Mouse (Mus musculus) myocyte (in vitro differentiated cells): ENCODE measurements around the gene Spert. TPM values are rescaled to one million over a fixed set of nuclear protein-coding genes. Genes with fewer than 3 reads are reported as not detected.

Source experiments
- H3K27me3 ChIP-seq: one replicate; pipeline ENCODE4 v1.6.1; 2011; ENCODE audit not compliant: control insufficient read depth, insufficient read depth, insufficient read length
- H3K36me3 ChIP-seq: one replicate; pipeline ENCODE4 v1.6.1; 2011; ENCODE audit not compliant: control insufficient read depth, insufficient read depth
- H3K4me2 ChIP-seq: one replicate; pipeline ENCODE4 v1.6.1; 2011; ENCODE audit warnings: low read depth, control low read depth
- H3K4me3 ChIP-seq: one replicate; pipeline ENCODE4 v1.5.1; 2011; ENCODE audit warnings: mild to moderate bottlenecking, control low read depth, moderate library complexity
- H3K79me2 ChIP-seq: one replicate; pipeline ENCODE4 v1.6.1; 2011; ENCODE audit not compliant: control insufficient read depth, insufficient read depth
- H3ac ChIP-seq: one replicate; pipeline ENCODE4 v1.6.1; 2011; ENCODE audit not compliant: control insufficient read depth, insufficient read length
- CEBPB ChIP-seq: IDR thresholded peaks from 2 replicates; pipeline ENCODE4 v1.6.1; 2011; ENCODE audit warnings: mild to moderate bottlenecking, moderate library complexity; ENCODE audit not compliant: poor library complexity, insufficient read depth, severe bottlenecking
- E2F4 ChIP-seq: IDR thresholded peaks from one replicate; pipeline ENCODE4 v1.6.1; 2011; ENCODE audit warnings: mild to moderate bottlenecking, control low read depth, moderate library complexity; ENCODE audit not compliant: insufficient read depth
- MAX ChIP-seq: IDR thresholded peaks from one replicate; pipeline ENCODE4 v1.6.1; 2011; ENCODE audit warnings: low read depth, mild to moderate bottlenecking, control low read depth
- MYOD1 ChIP-seq, 3 experiments: IDR thresholded peaks; one replicate each; pipeline ENCODE4 v1.6.1; 2011; ENCODE audit warnings: control low read depth in 2 of 3, low read depth in 2 of 3, mild to moderate bottlenecking in 2 of 3, moderate library complexity in 1 of 3; ENCODE audit not compliant: insufficient read length in 2 of 3, control insufficient read depth in 1 of 3
- MYOG ChIP-seq, 3 experiments: IDR thresholded peaks; one replicate each; pipeline ENCODE4 v1.6.1; 2011; ENCODE audit warnings: control low read depth in 2 of 3, low read depth in 2 of 3, mild to moderate bottlenecking in 2 of 3; ENCODE audit not compliant: insufficient read length in 2 of 3, control insufficient read depth in 1 of 3, insufficient read depth in 1 of 3
- POLR2A ChIP-seq: IDR thresholded peaks from one replicate; pipeline ENCODE4 v1.6.1; 2011; ENCODE audit warnings: low read depth, mild to moderate bottlenecking, control low read depth, moderate library complexity; ENCODE audit not compliant: insufficient read length
- POLR2AphosphoS2 ChIP-seq: IDR thresholded peaks from one replicate; pipeline ENCODE4 v1.6.1; 2011; ENCODE audit warnings: low read depth, control low read depth; ENCODE audit not compliant: insufficient read length
- REST ChIP-seq: IDR thresholded peaks from one replicate; pipeline ENCODE4 v1.6.1; 2011; ENCODE audit warnings: mild to moderate bottlenecking, control low read depth, moderate library complexity; ENCODE audit not compliant: insufficient read depth, insufficient read length
- SRF ChIP-seq: IDR thresholded peaks from one replicate; pipeline ENCODE4 v1.6.1; 2011; ENCODE audit warnings: low read depth; ENCODE audit not compliant: control insufficient read depth, insufficient read length
- TCF12 ChIP-seq: IDR thresholded peaks from one replicate; pipeline ENCODE4 v1.6.1; 2011; ENCODE audit warnings: mild to moderate bottlenecking, control low read depth; ENCODE audit not compliant: poor library complexity, insufficient read depth, severe bottlenecking
- TCF3 ChIP-seq: IDR thresholded peaks from one replicate; pipeline ENCODE4 v1.6.1; 2011; ENCODE audit warnings: low read depth, control low read depth; ENCODE audit not compliant: insufficient read length
- USF1 ChIP-seq: IDR thresholded peaks from one replicate; pipeline ENCODE4 v1.6.1; 2011; ENCODE audit warnings: low read depth, mild to moderate bottlenecking, control low read depth, moderate library complexity
- polyA plus RNA-seq: library from polyadenylated mRNA; unstranded; fragments of >200 nt; fragmentation: generic; extraction: Trizol; gene quantifications from one replicate; pipeline ENCODE4 v1.2.1, GENCODE M21; 2012; ENCODE audit warnings: missing spikeins

Spert gene
- polyA plus RNA-seq, 1 experiment, result not detected

DNA sequence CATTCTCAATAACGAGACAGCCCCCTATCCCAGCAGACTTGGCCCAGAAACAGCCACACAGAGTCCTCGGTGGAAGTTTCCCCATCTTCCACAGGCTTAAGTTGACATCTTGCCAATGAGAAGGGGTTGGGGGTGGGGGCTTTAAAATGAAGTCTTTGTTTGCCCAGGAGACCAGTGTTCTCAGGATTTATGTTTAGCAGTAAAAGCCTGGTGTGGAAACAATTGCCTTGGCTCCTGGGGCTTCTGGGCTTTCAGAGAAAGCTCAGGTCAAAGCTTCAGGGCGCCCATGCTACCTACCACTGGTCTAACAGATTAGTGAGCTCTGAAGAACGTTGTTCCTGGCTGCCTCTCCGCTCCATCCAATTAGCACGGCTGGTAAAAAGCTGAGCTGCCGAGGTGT, 43.2 kb upstream of the Spert start:
- Histone ChIP-seq H3K36me3 (no peaks in the 10 kb centered on the region), H3ac (no peak overlapping the region), H3K4me2 (peak overlapping the region; percentile 60), H3K4me3 (no peak overlapping the region), H3K79me2 (no peaks in the 10 kb centered on the region), H3K27me3 (peaks cover 7% of the 10 kb centered on the region)
- TF ChIP-seq CEBPB, result no peak
- no peak for TF ChIP-seq TCF12
- TF ChIP-seq SRF, result no peak

DNA sequence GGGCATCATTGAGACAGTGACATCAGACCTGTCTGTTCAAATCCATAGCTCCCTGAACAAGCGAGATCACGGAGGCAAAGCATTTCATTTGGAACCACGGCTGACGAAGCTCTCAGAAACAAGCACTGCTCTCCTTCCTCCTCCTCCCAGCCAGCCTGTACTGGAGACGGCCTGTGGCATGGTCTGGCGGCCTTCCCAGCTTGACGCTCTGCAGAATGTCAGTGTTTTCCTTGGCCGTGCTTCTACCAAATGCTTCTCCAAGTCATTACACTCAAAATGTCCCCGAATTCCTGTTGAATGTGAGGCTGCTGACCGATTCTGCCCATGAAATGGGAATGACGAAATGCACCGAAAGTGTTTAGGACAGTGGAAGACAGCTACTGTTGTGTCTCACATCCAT, 42.4 kb upstream of the Spert start:
- H3K27me3 ChIP-seq, result peaks cover 7% of the 10 kb centered on the region
- no peak overlapping the region for H3ac ChIP-seq
- H3K4me3 ChIP-seq, result no peak overlapping the region
- no peaks in the 10 kb centered on the region for H3K79me2 ChIP-seq
- TF ChIP-seq E2F4 (no peak), CEBPB (peak; percentile 44; the same call in 1 of the 2 replicates), USF1 (no peak), POLR2AphosphoS2 (no peak)
- peak overlapping the region; percentile 60 for H3K4me2 ChIP-seq
- H3K36me3 ChIP-seq, result no peaks in the 10 kb centered on the region

GRCm38 (mm10) chr14:75628870-75629269, 36.0 kb upstream of the Spert start:
- Histone ChIP-seq H3K4me3 (no peak overlapping the region), H3K27me3 (peaks cover 7% of the 10 kb centered on the region), H3ac (no peak overlapping the region), H3K4me2 (no peak overlapping the region), H3K79me2 (no peaks in the 10 kb centered on the region), H3K36me3 (no peaks in the 10 kb centered on the region)
- no peak for TF ChIP-seq CEBPB
- no peak for TF ChIP-seq REST
- no peak for TF ChIP-seq E2F4
- no peak for TF ChIP-seq MYOD1 (IDR thresholded peaks at IDR 0.05; ENCODE audit: control insufficient read depth in 1 of 3, insufficient read length in 2 of 3, low read depth in 2 of 3)
- no peak for TF ChIP-seq POLR2A
- no peak for TF ChIP-seq MYOG (IDR thresholded peaks at IDR 0.05; ENCODE audit: control insufficient read depth in 1 of 3, insufficient read depth in 1 of 3, insufficient read length in 2 of 3, low read depth in 2 of 3)
- no peak for TF ChIP-seq TCF12

GRCm38 (mm10) chr14:75622984-75623383, 30.1 kb upstream of the Spert start:
- Histone ChIP-seq H3K4me3 (no peak overlapping the region), H3K36me3 (no peaks in the 10 kb centered on the region), H3K79me2 (no peaks in the 10 kb centered on the region), H3K4me2 (no peak overlapping the region), H3K27me3 (peaks cover 26% of the 10 kb centered on the region), H3ac (no peak overlapping the region)
- TF ChIP-seq MAX (no peak), POLR2A (no peak), TCF3 (no peak), E2F4 (no peak), MYOD1 (IDR thresholded peaks at IDR 0.05; ENCODE audit: control insufficient read depth in 1 of 3, insufficient read length in 2 of 3, low read depth in 2 of 3) (no peak), POLR2AphosphoS2 (no peak)

GRCm38 (mm10) chr14:75616375-75616774, 23.5 kb upstream of the Spert start:
- Histone ChIP-seq H3K79me2 (no peaks in the 10 kb centered on the region), H3K36me3 (no peaks in the 10 kb centered on the region), H3K27me3 (peaks cover 51% of the 10 kb centered on the region), H3K4me2 (no peak overlapping the region), H3K4me3 (no peak overlapping the region), H3ac (no peak overlapping the region)
- TF ChIP-seq E2F4 (no peak), CEBPB (no peak), TCF12 (no peak), SRF (no peak), TCF3 (no peak), MYOD1 (IDR thresholded peaks at IDR 0.05; ENCODE audit: control insufficient read depth in 1 of 3, insufficient read length in 2 of 3, low read depth in 2 of 3) (no peak), USF1 (no peak)

DNA sequence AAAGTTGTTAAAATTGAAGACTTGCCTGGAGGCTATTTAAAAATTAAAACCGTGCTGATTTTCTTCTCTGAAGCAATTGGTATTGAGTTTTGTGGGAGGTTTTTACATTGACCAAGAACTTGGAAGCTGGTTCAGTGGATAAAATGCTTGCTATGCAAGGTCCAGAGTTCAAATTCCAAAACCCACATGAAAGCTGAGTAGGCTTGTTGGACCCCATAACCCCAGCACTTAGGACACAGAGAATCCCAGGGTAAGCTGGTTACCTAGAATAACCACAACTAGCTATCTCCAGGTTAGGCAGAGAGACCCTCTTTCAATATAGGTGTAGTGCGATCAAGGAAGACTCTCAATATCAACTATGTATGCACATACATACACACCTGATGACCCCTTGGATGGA, 16.3 kb upstream of the Spert start:
- Histone ChIP-seq H3K27me3 (peaks cover 13% of the 10 kb centered on the region), H3K4me3 (no peak overlapping the region), H3K4me2 (no peak overlapping the region), H3K36me3 (no peaks in the 10 kb centered on the region), H3ac (no peak overlapping the region), H3K79me2 (no peaks in the 10 kb centered on the region)
- TF ChIP-seq SRF (no peak), USF1 (no peak), TCF12 (no peak), POLR2A (no peak), MYOD1 (IDR thresholded peaks at IDR 0.05; ENCODE audit: control insufficient read depth in 1 of 3, insufficient read length in 2 of 3, low read depth in 2 of 3) (no peak), E2F4 (no peak), POLR2AphosphoS2 (no peak), CEBPB (no peak), REST (no peak), TCF3 (no peak), MAX (no peak), MYOG (IDR thresholded peaks at IDR 0.05; ENCODE audit: control insufficient read depth in 1 of 3, insufficient read depth in 1 of 3, insufficient read length in 2 of 3, low read depth in 2 of 3) (no peak)
